Mouse (Mus musculus): ENCODE results near the gene Opn1mw. TPM values are rescaled to one million over a fixed set of nuclear protein-coding genes. Genes with fewer than 3 reads are reported as not detected.

Gene Opn1mw
- total RNA-seq (2023): not detected

DNA sequence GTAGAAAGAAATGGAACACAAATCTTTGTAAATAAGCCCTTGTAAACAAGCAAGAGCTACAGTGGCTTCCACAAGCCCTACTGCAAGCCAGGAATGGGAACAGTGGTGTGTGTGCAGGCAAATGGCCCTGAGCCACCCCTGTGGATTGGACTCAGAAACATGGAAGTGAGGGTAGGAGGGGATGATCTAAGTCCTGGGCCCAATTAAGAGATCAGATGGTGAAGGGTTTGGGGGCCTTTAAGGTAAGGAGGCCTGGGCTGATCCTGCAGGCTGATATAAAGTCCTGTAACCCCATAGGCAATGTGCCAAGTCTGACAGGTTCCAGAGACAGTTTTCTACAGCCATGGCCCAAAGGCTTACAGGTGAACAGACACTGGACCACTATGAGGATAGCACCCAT lies at the start of gene Opn1mw:
TSS of gene Opn1mw (plus strand) at position 301 of the 400 bp plus-strand sequence.

DNA sequence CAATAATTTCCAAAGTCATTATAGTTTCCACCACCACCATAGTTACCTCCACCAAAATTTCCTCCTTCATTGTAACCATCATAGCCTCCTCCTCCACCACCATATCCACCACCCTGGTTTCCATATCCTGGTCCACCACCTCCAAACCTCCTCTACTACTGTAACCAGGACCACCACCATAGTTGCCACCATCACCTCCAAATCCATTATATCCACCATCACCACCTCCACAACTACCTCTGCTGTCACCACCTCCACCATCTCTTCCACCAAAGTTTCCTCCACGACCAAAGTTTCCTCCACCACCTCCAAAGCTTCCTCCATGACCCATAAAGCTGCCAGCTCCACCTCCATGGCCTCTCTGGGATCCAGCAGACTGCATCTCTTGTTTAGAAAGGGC lies 8.0 kb downstream of the Opn1mw start, which contains the start of gene Mecp2:
TSS of gene Mecp2 (minus strand) at position 101 of the 400 bp plus-strand sequence.

DNA sequence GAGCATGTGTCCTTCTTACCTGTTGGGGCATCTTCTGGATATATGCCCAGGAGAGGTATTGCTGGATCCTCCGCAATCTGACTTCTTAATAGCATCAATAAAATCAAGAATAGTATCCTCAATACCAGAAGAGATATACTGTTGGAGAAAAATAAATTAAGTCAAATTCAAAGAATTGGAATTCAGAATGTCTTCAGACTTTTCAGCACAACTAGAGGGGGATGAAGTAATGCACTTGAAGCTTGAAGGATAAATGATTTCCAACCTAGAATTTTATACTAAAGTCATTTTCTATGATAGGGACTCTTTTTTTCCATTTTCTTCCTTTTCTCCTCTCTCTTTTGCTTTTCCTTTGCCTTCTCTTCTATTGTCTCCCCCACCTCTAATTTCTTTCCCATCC lies 40.5 kb downstream of the Opn1mw start, which contains the start of gene Tex28:
TSS of gene Tex28 (minus strand) at position 101 of the 400 bp plus-strand sequence.

DNA sequence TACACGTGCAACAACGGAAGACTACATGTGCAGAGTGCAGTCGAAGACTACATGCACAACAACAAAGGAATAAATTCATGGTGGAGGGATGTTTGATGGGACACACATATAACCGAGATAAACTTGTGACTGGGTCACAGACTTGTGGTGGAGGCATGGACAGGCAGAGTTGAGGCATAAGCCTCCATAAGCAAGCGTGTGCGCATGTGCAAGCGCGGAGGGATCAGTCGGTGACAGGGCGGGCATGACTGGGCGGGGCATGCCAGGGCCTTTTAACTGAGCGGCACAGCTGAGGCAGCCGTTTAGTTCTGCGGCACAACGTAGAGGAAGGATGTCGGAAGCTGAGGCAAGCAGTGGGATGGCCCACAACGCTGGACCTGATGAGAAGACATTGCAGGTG lies 49.7 kb downstream of the Opn1mw start, which contains the start of gene Tktl1:
TSS of gene Tktl1 (plus strand) at position 301 of the 400 bp plus-strand sequence.

Other genes with a start within 250 kb of the Opn1mw start
- not detected for gene Avpr2, start 235.4 kb upstream of the Opn1mw start, total RNA-seq (2023)
- 50.8 TPM for gene L1cam, start 231.4 kb upstream of the Opn1mw start, total RNA-seq (2023)
- gene Arhgap4, start 205.6 kb upstream of the Opn1mw start, total RNA-seq (2023): 295 TPM
- 70.7 TPM for gene Naa10, start 205.5 kb upstream of the Opn1mw start, total RNA-seq (2023)
- 5.5 TPM for gene Renbp, start 196.6 kb upstream of the Opn1mw start, total RNA-seq (2023)
- gene Hcfc1, start 161.1 kb upstream of the Opn1mw start, total RNA-seq (2023): 84.8 TPM
- 112 TPM for gene Irak1, start 103.5 kb upstream of the Opn1mw start, total RNA-seq (2023)
- gene Mecp2, start 7.9 kb downstream of the Opn1mw start, total RNA-seq (2023): 55.7 TPM
- gene Tex28, start 40.4 kb downstream of the Opn1mw start, total RNA-seq (2023): not detected
- 4.5 TPM for gene Tktl1, start 49.8 kb downstream of the Opn1mw start, total RNA-seq (2023)
- 780 TPM for gene Flna, start 122.4 kb downstream of the Opn1mw start, total RNA-seq (2023)
- 71.4 TPM for gene Emd, start 127.2 kb downstream of the Opn1mw start, total RNA-seq (2023)
- gene Rpl10, start 143.3 kb downstream of the Opn1mw start, total RNA-seq (2023): 621 TPM
- gene Taz, start 154.4 kb downstream of the Opn1mw start, total RNA-seq (2023): 70.3 TPM
- gene Dnase1l1, start 154.9 kb downstream of the Opn1mw start, total RNA-seq (2023): 13.3 TPM
- 98.5 TPM for gene Atp6ap1, start 169.6 kb downstream of the Opn1mw start, total RNA-seq (2023)
- gene Gdi1, start 177.5 kb downstream of the Opn1mw start, total RNA-seq (2023): 250 TPM
- gene Fam50a, start 185.6 kb downstream of the Opn1mw start, total RNA-seq (2023): 70.9 TPM
- gene Plxna3, start 201.6 kb downstream of the Opn1mw start, total RNA-seq (2023): 15.7 TPM
- gene Lage3, start 226.2 kb downstream of the Opn1mw start, total RNA-seq (2023): 20.2 TPM
- 25.3 TPM for gene Ubl4a, start 245.8 kb downstream of the Opn1mw start, total RNA-seq (2023)
- 15.4 TPM for gene Slc10a3, start 245.9 kb downstream of the Opn1mw start, total RNA-seq (2023)

Measured in CD4-positive naive resting alpha-beta T cell, adult 57 days (primary cell).